Mouse (Mus musculus) ES-Bruce4 (cell line): ENCODE measurements around the gene Eva1b.

Experiments used
- CTCF ChIP-seq: IDR thresholded peaks from one replicate; pipeline ENCODE4 v1.8.1; 2011; ENCODE audit warnings: low read depth, low read length
- EP300 ChIP-seq: IDR thresholded peaks from 2 replicates; pipeline ENCODE4 v1.6.1; 2011; ENCODE audit warnings: low read depth, low read length; ENCODE audit not compliant: insufficient read depth
- POLR2A ChIP-seq: IDR thresholded peaks from one replicate; pipeline ENCODE4 v1.8.1; 2011; ENCODE audit warnings: low read length; ENCODE audit not compliant: insufficient read depth

- TF ChIP-seq CTCF (no peak), EP300 (no peak), POLR2A (no peak)
Observed at GRCm38 (mm10) chr4:126111153-126111549, 36.4 kb upstream of the Eva1b start.
